Mouse (Mus musculus): ENCODE measurements around the gene Tmem254a. TPM values are rescaled to one million over a fixed set of nuclear protein-coding genes. Genes with fewer than 3 reads are reported as not detected.
"Not testable (repeated sequence)": the region's sequence is repeated elsewhere in the genome, so short reads cannot be mapped to it uniquely, and the experiment has no call there.

Gene Tmem254a
- polyA plus RNA-seq (2015; fragmentation: Nextera tagmentation; extraction: Ambion mirVana) = 1.7 and 2.3 TPM in 2 replicates

GRCm38 (mm10) chr14:25927562-25927881 is at the start of gene Tmem254a:
Gene Tmem254a (minus strand): TSS chr14:25927672.
- not testable (repeated sequence) for H3K4me3 ChIP-seq (replicated peaks)
- WGBS (ENCODE audit: insufficient replicate concordance) = no CpG with 5 or more reads among the region's 10 CpGs
- peak; percentile 75 for ATAC-seq (ENCODE audit: insufficient read depth)

GRCm38 (mm10) chr14:25957861-25958260 is 30.4 kb upstream of the Tmem254a start:
- ATAC-seq (ENCODE audit: insufficient read depth); H3K27me3 ChIP-seq: not testable (repeated sequence)
- no CpG with 5 or more reads among the region's 3 CpGs for WGBS (ENCODE audit: insufficient replicate concordance)

More at GRCm38 (mm10) chr14:25927562-25927881, at the start of gene Tmem254a:
- H3K9ac ChIP-seq; H3K27me3 ChIP-seq; H3K9me3 ChIP-seq (replicated peaks); H3K36me3 ChIP-seq (replicated peaks); H3K27ac ChIP-seq (replicated peaks); H3K4me1 ChIP-seq (replicated peaks); H3K4me2 ChIP-seq: not testable (repeated sequence)

GRCm38 (mm10) chr14:25938004-25938403 is 10.5 kb upstream of the Tmem254a start, which contains the start of gene Cphx1:
Gene Cphx1 (plus strand): TSS chr14:25938304.
- H3K4me2 ChIP-seq; ATAC-seq (ENCODE audit: insufficient read depth); H3K9me3 ChIP-seq (replicated peaks); H3K9ac ChIP-seq; H3K36me3 ChIP-seq (replicated peaks); H3K27ac ChIP-seq (replicated peaks); H3K4me3 ChIP-seq (replicated peaks); H3K27me3 ChIP-seq; H3K4me1 ChIP-seq (replicated peaks): not testable (repeated sequence)
- WGBS (ENCODE audit: insufficient replicate concordance) = no CpG with 5 or more reads among the region's 8 CpGs

More at GRCm38 (mm10) chr14:25957861-25958260, 30.4 kb upstream of the Tmem254a start:
- not testable (repeated sequence) for H3K4me1 ChIP-seq (replicated peaks); H3K36me3 ChIP-seq (replicated peaks); H3K4me2 ChIP-seq; H3K9ac ChIP-seq; H3K27ac ChIP-seq (replicated peaks); H3K9me3 ChIP-seq (replicated peaks); H3K4me3 ChIP-seq (replicated peaks)

- WGBS (ENCODE audit: insufficient replicate concordance) = no CpG with 5 or more reads among the region's 5 CpGs
- peak; percentile 80 for ATAC-seq (ENCODE audit: insufficient read depth)
Observed at GRCm38 (mm10) chr14:25936867-25937630, 9.6 kb upstream of the Tmem254a start.

GRCm38 (mm10) chr14:25926814-25927561 is 484 bp downstream of the Tmem254a start:
- no CpG with 5 or more reads among the region's 44 CpGs for whole genome bisulfite sequencing (ENCODE audit: insufficient replicate concordance)
- peak; percentile 69 for ATAC-seq (ENCODE audit: insufficient read depth)

More at GRCm38 (mm10) chr14:25936867-25937630, 9.6 kb upstream of the Tmem254a start:
- H3K27me3 ChIP-seq; H3K4me3 ChIP-seq (replicated peaks); H3K4me2 ChIP-seq; H3K27ac ChIP-seq (replicated peaks); H3K9ac ChIP-seq; H3K4me1 ChIP-seq (replicated peaks); H3K36me3 ChIP-seq (replicated peaks); H3K9me3 ChIP-seq (replicated peaks): not testable (repeated sequence)

GRCm38 (mm10) chr14:25918427-25919170 is 8.9 kb downstream of the Tmem254a start:
- ATAC-seq (ENCODE audit: insufficient read depth); H3K36me3 ChIP-seq (replicated peaks); H3K9me3 ChIP-seq (replicated peaks); H3K4me1 ChIP-seq (replicated peaks); H3K9ac ChIP-seq; H3K27me3 ChIP-seq; H3K4me2 ChIP-seq; H3K4me3 ChIP-seq (replicated peaks); H3K27ac ChIP-seq (replicated peaks): not testable (repeated sequence)
- no CpG with 5 or more reads among the region's 5 CpGs for WGBS (ENCODE audit: insufficient replicate concordance)

More at GRCm38 (mm10) chr14:25926814-25927561, 484 bp downstream of the Tmem254a start:
- not testable (repeated sequence) for H3K9me3 ChIP-seq (replicated peaks); H3K27ac ChIP-seq (replicated peaks); H3K4me3 ChIP-seq (replicated peaks); H3K36me3 ChIP-seq (replicated peaks); H3K4me1 ChIP-seq (replicated peaks); H3K9ac ChIP-seq; H3K27me3 ChIP-seq; H3K4me2 ChIP-seq

- H3K9me3 ChIP-seq (replicated peaks); H3K4me3 ChIP-seq (replicated peaks); H3K9ac ChIP-seq; H3K36me3 ChIP-seq (replicated peaks); H3K4me2 ChIP-seq; H3K4me1 ChIP-seq (replicated peaks); ATAC-seq (ENCODE audit: insufficient read depth); H3K27ac ChIP-seq (replicated peaks); H3K27me3 ChIP-seq: not testable (repeated sequence)
- WGBS (ENCODE audit: insufficient replicate concordance) = no CpG with 5 or more reads among the region's 8 CpGs
Observed at GRCm38 (mm10) chr14:25908976-25909375, 18.5 kb downstream of the Tmem254a start.

- H3K9ac ChIP-seq; H3K27me3 ChIP-seq; H3K27ac ChIP-seq (replicated peaks); H3K4me1 ChIP-seq (replicated peaks); H3K36me3 ChIP-seq (replicated peaks); ATAC-seq (ENCODE audit: insufficient read depth); H3K4me3 ChIP-seq (replicated peaks); H3K9me3 ChIP-seq (replicated peaks); H3K4me2 ChIP-seq: not testable (repeated sequence)
- whole genome bisulfite sequencing (ENCODE audit: insufficient replicate concordance) = no CpG with 5 or more reads among the region's 9 CpGs
Observed at GRCm38 (mm10) chr14:25907272-25907671, 20.2 kb downstream of the Tmem254a start.

GRCm38 (mm10) chr14:25905243-25905642 is 22.2 kb downstream of the Tmem254a start:
- H3K9ac ChIP-seq; H3K9me3 ChIP-seq (replicated peaks); H3K27me3 ChIP-seq; ATAC-seq (ENCODE audit: insufficient read depth); H3K27ac ChIP-seq (replicated peaks); H3K4me3 ChIP-seq (replicated peaks); H3K4me2 ChIP-seq; H3K36me3 ChIP-seq (replicated peaks); H3K4me1 ChIP-seq (replicated peaks): not testable (repeated sequence)
- WGBS (ENCODE audit: insufficient replicate concordance) = 100% methylated on average over 1 of the region's 5 CpGs

GRCm38 (mm10) chr14:25903000-25903399 is 24.5 kb downstream of the Tmem254a start, which contains the start of gene Plac9a:
Gene Plac9a (minus strand): TSS chr14:25903100.
- H3K4me3 ChIP-seq (replicated peaks); H3K9me3 ChIP-seq (replicated peaks); H3K9ac ChIP-seq; H3K27me3 ChIP-seq; H3K4me1 ChIP-seq (replicated peaks); ATAC-seq (ENCODE audit: insufficient read depth); H3K36me3 ChIP-seq (replicated peaks); H3K4me2 ChIP-seq; H3K27ac ChIP-seq (replicated peaks): not testable (repeated sequence)
- WGBS (ENCODE audit: insufficient replicate concordance) = no CpG with 5 or more reads among the region's 10 CpGs

- H3K9me3 ChIP-seq (replicated peaks); H3K9ac ChIP-seq; H3K27ac ChIP-seq (replicated peaks); H3K36me3 ChIP-seq (replicated peaks); ATAC-seq (ENCODE audit: insufficient read depth); H3K4me2 ChIP-seq; H3K4me3 ChIP-seq (replicated peaks); H3K27me3 ChIP-seq; H3K4me1 ChIP-seq (replicated peaks): not testable (repeated sequence)
- no CpG with 5 or more reads among the region's 7 CpGs for WGBS (ENCODE audit: insufficient replicate concordance)
Observed at GRCm38 (mm10) chr14:25895686-25896085, 31.8 kb downstream of the Tmem254a start.

Measured in liver, embryonic 15.5 days (tissue).